ENCODE assay signal across 10 mouse cellular contexts in the genomic region with DNA sequence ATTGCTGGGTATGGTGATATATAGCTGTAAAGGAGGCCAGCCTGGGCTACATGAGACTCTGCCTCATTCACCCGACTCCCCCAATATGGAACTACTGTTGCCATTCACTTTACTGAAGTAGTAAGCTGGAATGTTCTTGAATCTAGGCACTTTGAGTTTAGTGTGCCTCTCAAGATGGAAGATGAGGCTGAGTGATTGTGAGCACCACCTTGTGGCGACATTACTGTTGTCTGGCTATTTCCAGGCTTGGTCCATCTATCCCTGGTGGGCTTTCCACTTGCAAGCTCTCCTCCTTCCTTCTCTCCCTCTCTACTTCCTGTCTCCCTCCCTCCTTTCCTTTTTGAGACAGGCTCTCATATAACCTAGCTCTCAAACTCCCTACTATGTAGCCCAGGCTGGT. TPM values are rescaled to one million over a fixed set of nuclear protein-coding genes. Genes with fewer than 3 reads are reported as not detected.
DNase-seq lines count a peak whose midpoint lies in the region; ATAC-seq lines count a peak whose summit lies in the region.
"Had no signal": no experiment of that assay in that cellular context is flagged by ENCODE, and none has a peak within 500 bp of the region (broad histone marks: within the 10 kb centered on the region; RNA-seq: fewer than 3 reads in every experiment).

No protein-coding gene starts in this region.

- 37% methylated on average over 2 of the region's 2 CpGs for WGBS in limb, embryonic 11.5 days
- 38% methylated on average over 2 of the region's 2 CpGs for WGBS in limb, embryonic 10.5 days
- WGBS in embryonic facial prominence, embryonic 11.5 days = 36% methylated on average over 2 of the region's 2 CpGs

- peak; percentile 75 to 82 for DNase-seq in cerebellum, postnatal 10 days
- DNase-seq in cerebellum, adult 11-12 months = no peak
- DNase-seq in limb, embryonic 11.5 days (ENCODE audit: low spot score) = peak; percentile 57
- no peak for DNase-seq in limb, embryonic 10.5 days (ENCODE audit: low spot score)
- DNase-seq in ES-CJ7 (ENCODE audit: low read depth, low spot score) = peak; percentile 58
- peak; percentile 70 for DNase-seq in embryonic facial prominence, embryonic 11.5 days (ENCODE audit: low spot score)
- DNase-seq in lung, postnatal 4 days = peak; percentile 27 to 60
- no peak for DNase-seq in Muller cell, postnatal 12 days (ENCODE audit: inconsistent ontology term)

- H3K36me3 ChIP-seq in limb, embryonic 11.5 days (ENCODE audit: control insufficient read depth, insufficient read depth, low read length) = no peaks in the 10 kb centered on the region
- H3K36me3 ChIP-seq in limb, embryonic 10.5 days = no peaks in the 10 kb centered on the region
- no peaks in the 10 kb centered on the region for H3K36me3 ChIP-seq in embryonic facial prominence, embryonic 11.5 days (replicated peaks; ENCODE audit: control insufficient read depth, insufficient read depth, low read depth, low read length)
- H3K36me3 ChIP-seq: heart, embryonic 13.5 days had no signal

- H3K4me3 ChIP-seq in limb, embryonic 11.5 days (ENCODE audit: low read depth, low read length) = no peak overlapping the region
- no peak overlapping the region for H3K4me3 ChIP-seq in limb, embryonic 10.5 days
- H3K4me3 ChIP-seq in embryonic facial prominence, embryonic 11.5 days (ENCODE audit: low read depth, low read length) = no peak overlapping the region
- H3K4me3 ChIP-seq: heart, embryonic 13.5 days had no signal

- H3K9me3 ChIP-seq in limb, embryonic 11.5 days (ENCODE audit: control insufficient read depth, low read length) = no peaks in the 10 kb centered on the region
- no peaks in the 10 kb centered on the region for H3K9me3 ChIP-seq in limb, embryonic 10.5 days (replicated peaks)
- no peaks in the 10 kb centered on the region for H3K9me3 ChIP-seq in embryonic facial prominence, embryonic 11.5 days (replicated peaks; ENCODE audit: control insufficient read depth, low read length)
- H3K9me3 ChIP-seq: heart, embryonic 13.5 days had no signal

- no peak overlapping the region for H3K4me2 ChIP-seq in limb, embryonic 11.5 days (ENCODE audit: low read depth, severe bottlenecking)
- H3K4me2 ChIP-seq in embryonic facial prominence, embryonic 11.5 days (ENCODE audit: low read depth, low read length) = no peak overlapping the region
- H3K4me2 ChIP-seq: heart, embryonic 13.5 days had no signal

- H3K4me1 ChIP-seq in limb, embryonic 11.5 days (ENCODE audit: control insufficient read depth, insufficient read depth, low read length) = no peaks in the 10 kb centered on the region
- H3K4me1 ChIP-seq in limb, embryonic 10.5 days = no peaks in the 10 kb centered on the region
- H3K4me1 ChIP-seq in embryonic facial prominence, embryonic 11.5 days (ENCODE audit: control insufficient read depth, insufficient read depth, low read length) = no peaks in the 10 kb centered on the region
- H3K4me1 ChIP-seq: heart, embryonic 13.5 days had no signal

- no peak overlapping the region for H3K27ac ChIP-seq in limb, embryonic 11.5 days (replicated peaks; ENCODE audit: low read depth, low read length)
- H3K27ac ChIP-seq in limb, embryonic 10.5 days = no peak overlapping the region
- no peak overlapping the region for H3K27ac ChIP-seq in embryonic facial prominence, embryonic 11.5 days (replicated peaks; ENCODE audit: low read depth, low read length)
- H3K27ac ChIP-seq: heart, embryonic 13.5 days had no signal

- ATAC-seq in limb, embryonic 11.5 days (ENCODE audit: insufficient number of reproducible peaks, low FRiP score, low TSS enrichment, low read depth) = no peak
- ATAC-seq in embryonic facial prominence, embryonic 11.5 days (replicated peaks; ENCODE audit: insufficient number of reproducible peaks, low FRiP score, low TSS enrichment, low read depth) = no peak
- ATAC-seq: Patski had no signal

- H3K27me3 ChIP-seq in limb, embryonic 11.5 days (ENCODE audit: control insufficient read depth, insufficient read depth, low read length) = 0 out of 2 replicates have a peak, but pooled peaks cover 5% of the 10 kb centered on the region
- H3K27me3 ChIP-seq in limb, embryonic 10.5 days (ENCODE audit: low read depth, poor library complexity, severe bottlenecking) = peaks cover 40% of the 10 kb centered on the region
- H3K27me3 ChIP-seq in embryonic facial prominence, embryonic 11.5 days (ENCODE audit: control insufficient read depth, insufficient read depth, low read length) = no peaks in the 10 kb centered on the region
- H3K27me3 ChIP-seq: Patski had no signal

- no peak overlapping the region for H3K9ac ChIP-seq in limb, embryonic 11.5 days (ENCODE audit: low read length)
- no peak overlapping the region for H3K9ac ChIP-seq in embryonic facial prominence, embryonic 11.5 days (replicated peaks; ENCODE audit: low read length)
- H3K9ac ChIP-seq: heart, embryonic 13.5 days had no signal

RNA-seq across cellular contexts. Expression of a gene that starts 14.0 kb away (rescaled TPM):
- 0.20 and 0.69 TPM in 2 replicates for polyA plus RNA-seq in limb, embryonic 11.5 days (2014; fragmentation: Nextera tagmentation; extraction: Ambion mirVana)
- 0.49 and 0.73 TPM in 2 replicates for polyA plus RNA-seq in limb, embryonic 10.5 days (2016; fragmentation: Nextera tagmentation; extraction: Ambion mirVana)
- 0.70 and 0.72 TPM in 2 replicates for polyA plus RNA-seq in embryonic facial prominence, embryonic 11.5 days (2014; fragmentation: Nextera tagmentation; extraction: Ambion mirVana)

RNA-seq across cellular contexts. Expression of a gene that starts 23.5 kb away (rescaled TPM):
- 0.23 and 0.48 TPM in 2 replicates for polyA plus RNA-seq in limb, embryonic 11.5 days (2014; fragmentation: Nextera tagmentation; extraction: Ambion mirVana)
- 0.29 and 0.30 TPM in 2 replicates for polyA plus RNA-seq in limb, embryonic 10.5 days (2016; fragmentation: Nextera tagmentation; extraction: Ambion mirVana)
- 0.25 TPM in 2 replicates for polyA plus RNA-seq in embryonic facial prominence, embryonic 11.5 days (2014; fragmentation: Nextera tagmentation; extraction: Ambion mirVana)
- polyA plus RNA-seq: heart, embryonic 13.5 days had no signal

RNA-seq across cellular contexts. Expression of a gene that starts 33.3 kb away (rescaled TPM):
- polyA plus RNA-seq in limb, embryonic 11.5 days (2014; fragmentation: Nextera tagmentation; extraction: Ambion mirVana) = not detected in 2 replicates
- not detected in 2 replicates for polyA plus RNA-seq in limb, embryonic 10.5 days (2016; fragmentation: Nextera tagmentation; extraction: Ambion mirVana)
- not detected in 2 replicates for polyA plus RNA-seq in embryonic facial prominence, embryonic 11.5 days (2014; fragmentation: Nextera tagmentation; extraction: Ambion mirVana)
- polyA plus RNA-seq: heart, embryonic 13.5 days; Patski had no signal

RNA-seq across cellular contexts. Expression of a gene that starts 52.7 kb away (rescaled TPM):
- 8.3 and 9.5 TPM in 2 replicates for polyA plus RNA-seq in limb, embryonic 11.5 days (2014; fragmentation: Nextera tagmentation; extraction: Ambion mirVana)
- polyA plus RNA-seq in limb, embryonic 10.5 days (2016; fragmentation: Nextera tagmentation; extraction: Ambion mirVana) = 10.1 and 12.3 TPM in 2 replicates
- polyA plus RNA-seq in embryonic facial prominence, embryonic 11.5 days (2014; fragmentation: Nextera tagmentation; extraction: Ambion mirVana) = 7.1 and 8.3 TPM in 2 replicates

Comparison
In these comparisons a context has a peak if more than half of its experiments do, and no peak if none do; other contexts are left out.
1. DNase-seq: peak in cerebellum, postnatal 10 days (2 of 2), limb, embryonic 11.5 days (single experiment), ES-CJ7 (single experiment), embryonic facial prominence, embryonic 11.5 days (single experiment) and lung, postnatal 4 days (2 of 2); none in cerebellum, adult 11-12 months (single experiment), limb, embryonic 10.5 days (single experiment) and Muller cell, postnatal 12 days (single experiment).